ENCODE assay signal across 24 mouse cellular contexts in the genomic region with DNA sequence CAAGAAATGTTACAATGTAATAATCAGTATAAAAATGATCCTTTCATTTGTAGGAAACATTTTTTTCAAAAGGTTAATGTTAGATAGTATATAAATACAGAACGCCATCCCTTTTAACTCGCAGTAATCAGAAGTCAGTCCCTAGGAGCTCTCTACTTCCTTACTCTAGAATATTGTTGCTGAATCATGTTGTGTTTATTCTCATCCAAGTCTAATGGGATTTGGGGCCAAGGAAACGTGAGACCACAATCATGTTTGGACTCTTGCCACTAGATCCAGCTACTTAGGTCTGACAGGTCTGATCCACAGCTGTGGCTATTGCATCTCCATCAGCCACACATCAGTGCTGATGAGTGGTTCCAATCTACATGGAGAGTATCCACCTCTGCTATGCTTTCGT.
DNase-seq lines count a peak whose midpoint lies in the region; ATAC-seq and TF ChIP-seq lines count a peak whose summit lies in the region.
"Had no signal": no experiment of that assay in that cellular context is flagged by ENCODE, and none has a peak within 500 bp of the region (broad histone marks: within the 10 kb centered on the region; RNA-seq: fewer than 3 reads in every experiment).

No protein-coding gene starts in this region.

- no peaks in the 10 kb centered on the region for H3K27me3 ChIP-seq in embryonic facial prominence, embryonic 14.5 days (replicated peaks; ENCODE audit: control insufficient read depth, insufficient read depth, low read length)
- no peaks in the 10 kb centered on the region for H3K27me3 ChIP-seq in embryonic facial prominence, embryonic 10.5 days (replicated peaks; ENCODE audit: low read depth, poor library complexity, severe bottlenecking)
- H3K27me3 ChIP-seq: CH12.LX, Patski had no signal

- DNase-seq in embryonic facial prominence, embryonic 14.5 days (ENCODE audit: low spot score) = peak; percentile 5
- DNase-seq in embryonic facial prominence, embryonic 10.5 days (ENCODE audit: low spot score) = no peak
- peak; percentile 2 for DNase-seq in NIH3T3 (ENCODE audit: low read depth)
- peak; percentile 1 for DNase-seq in brain, embryonic 14.5 days (ENCODE audit: low read depth)
- no peak for DNase-seq in gastrocnemius, postnatal 10 days
- no peak for DNase-seq in thymus, postnatal 36 days
- DNase-seq in right cerebral cortex, adult 18-20 months = no peak
- DNase-seq: adrenal gland, adult 2 months; adrenal gland, adult 8-10 months; adrenal gland, postnatal 10 days; adrenal gland, postnatal 14 days; adrenal gland, postnatal 25 days; adrenal gland, postnatal 36 days; B cell, adult 2 months; cerebellum, adult 11 months; cerebellum, adult 11-12 months; cerebellum, adult 18-20 months; cerebellum, adult 2 months had no signal

- 84% methylated on average over 4 of the region's 4 CpGs for WGBS in embryonic facial prominence, embryonic 14.5 days
- WGBS in embryonic facial prominence, embryonic 10.5 days = 87% methylated on average over 4 of the region's 4 CpGs

- H3K4me1 ChIP-seq in embryonic facial prominence, embryonic 14.5 days (ENCODE audit: control insufficient read depth, insufficient read depth, low read length) = no peaks in the 10 kb centered on the region
- H3K4me1 ChIP-seq in embryonic facial prominence, embryonic 10.5 days = no peaks in the 10 kb centered on the region

- no peaks in the 10 kb centered on the region for H3K9me3 ChIP-seq in embryonic facial prominence, embryonic 14.5 days (ENCODE audit: control insufficient read depth, low read length)
- no peaks in the 10 kb centered on the region for H3K9me3 ChIP-seq in embryonic facial prominence, embryonic 10.5 days
- H3K9me3 ChIP-seq: G1E had no signal

- no peak overlapping the region for H3K9ac ChIP-seq in embryonic facial prominence, embryonic 14.5 days (ENCODE audit: low read depth, low read length)

- ATAC-seq in embryonic facial prominence, embryonic 14.5 days (ENCODE audit: low read depth) = no peak
- ATAC-seq in hematopoietic stem cell, adult 5-6 weeks (replicated peaks in 1 of 2; ENCODE audit: insufficient read depth in 1 of 2, low FRiP score in 2 of 2, low TSS enrichment in 1 of 2, low read depth in 1 of 2, poor library complexity in 2 of 2, severe bottlenecking in 2 of 2) = peak; percentile 51 to 65
- ATAC-seq: activated CD4-positive, CD25-positive, alpha-beta regulatory T cell, adult 4 months; CD4-positive, CD25-positive, alpha-beta regulatory T cell, adult 4 months; Patski had no signal

- no peak overlapping the region for H3K4me2 ChIP-seq in embryonic facial prominence, embryonic 14.5 days (ENCODE audit: low read depth, low read length)

- no peak overlapping the region for H3K4me3 ChIP-seq in embryonic facial prominence, embryonic 14.5 days (ENCODE audit: low read depth, low read length)
- H3K4me3 ChIP-seq in embryonic facial prominence, embryonic 10.5 days = no peak overlapping the region

- no peaks in the 10 kb centered on the region for H3K36me3 ChIP-seq in embryonic facial prominence, embryonic 14.5 days (ENCODE audit: control insufficient read depth, insufficient read depth, low read length)
- H3K36me3 ChIP-seq in embryonic facial prominence, embryonic 10.5 days (replicated peaks) = no peaks in the 10 kb centered on the region
- H3K36me3 ChIP-seq: G1E had no signal

- no peak for TF ChIP-seq CTCF in brain, embryonic 14.5 days (IDR thresholded peaks at IDR 0.05; ENCODE audit: borderline replicate concordance, extremely low read depth, insufficient read depth, insufficient read length)

- no peak overlapping the region for H3K27ac ChIP-seq in embryonic facial prominence, embryonic 14.5 days (replicated peaks; ENCODE audit: low read depth, low read length)
- H3K27ac ChIP-seq in embryonic facial prominence, embryonic 10.5 days (replicated peaks) = no peak overlapping the region

- TF ChIP-seq POLR2A in brain, embryonic 14.5 days (IDR thresholded peaks at IDR 0.05; ENCODE audit: borderline replicate concordance, extremely low read depth, insufficient read depth, insufficient read length, poor library complexity, severe bottlenecking) = no peak

Comparison
In these comparisons a context has a peak if more than half of its experiments do, and no peak if none do; other contexts are left out.
1. DNase-seq: peak in embryonic facial prominence, embryonic 14.5 days (single experiment), NIH3T3 (single experiment) and brain, embryonic 14.5 days (single experiment); none in embryonic facial prominence, embryonic 10.5 days (single experiment), gastrocnemius, postnatal 10 days (single experiment), thymus, postnatal 36 days (0 of 2) and right cerebral cortex, adult 18-20 months (single experiment).